Mouse (Mus musculus) kidney, adult 2 months (tissue): ENCODE measurements around the gene Tcf7.

Source experiments
- CTCF ChIP-seq: fragments of 200-500 bp; conservative IDR thresholded peaks from 2 replicates; pipeline ENCODE4 v1.5.1; 2011; ENCODE audit warnings: low read depth, mild to moderate bottlenecking, control low read depth, low read length, moderate library complexity, mixed read lengths; ENCODE audit not compliant: insufficient read depth, insufficient read length
- POLR2A ChIP-seq: fragments of 200-500 bp; IDR thresholded peaks from one replicate; pipeline ENCODE4 v1.6.1; 2011; ENCODE audit warnings: low read depth, low read length, control low read depth

DNA sequence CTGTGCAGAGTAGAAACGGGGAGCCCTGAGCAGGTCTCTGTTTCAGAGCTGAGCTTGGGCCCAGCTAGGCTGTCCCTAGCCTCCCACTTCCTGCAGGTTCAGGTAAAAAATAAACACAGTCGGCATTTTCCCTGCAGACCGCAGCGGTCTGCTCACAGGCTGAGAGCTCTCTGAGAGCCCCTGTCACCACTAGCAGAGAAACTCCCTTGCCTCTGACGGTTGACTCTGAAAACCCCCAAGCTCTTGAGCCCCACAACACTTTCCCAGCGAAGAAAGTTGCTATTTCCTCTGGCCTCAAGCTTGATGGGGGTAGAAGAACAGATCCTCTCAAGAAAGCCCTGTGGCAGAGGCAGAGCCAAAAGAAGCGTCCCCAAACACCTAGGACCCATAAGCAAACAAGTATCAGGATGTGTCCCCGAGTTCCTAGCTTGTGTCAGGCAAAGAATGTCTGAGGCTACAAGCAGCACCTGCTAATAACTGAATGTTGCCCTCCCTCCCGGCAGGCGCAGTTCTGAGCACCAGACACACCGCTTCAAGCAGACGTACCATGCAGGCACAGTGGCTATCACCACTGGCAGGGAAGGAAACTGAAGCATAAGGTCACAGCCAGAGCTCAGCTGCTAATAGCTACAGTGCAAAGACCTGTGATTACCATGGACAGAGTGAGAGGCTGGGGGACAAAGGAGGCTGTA lies 17.1 kb downstream of the Tcf7 start:
- TF ChIP-seq POLR2A (no peak), CTCF (no peak)
